Mouse (Mus musculus): ENCODE data around the gene Olfr680-ps1.
"Not testable (repeated sequence)": the region's sequence is repeated elsewhere in the genome, so short reads cannot be mapped to it uniquely, and the experiment has no call there.

The Olfr680-ps1 gene

DNA sequence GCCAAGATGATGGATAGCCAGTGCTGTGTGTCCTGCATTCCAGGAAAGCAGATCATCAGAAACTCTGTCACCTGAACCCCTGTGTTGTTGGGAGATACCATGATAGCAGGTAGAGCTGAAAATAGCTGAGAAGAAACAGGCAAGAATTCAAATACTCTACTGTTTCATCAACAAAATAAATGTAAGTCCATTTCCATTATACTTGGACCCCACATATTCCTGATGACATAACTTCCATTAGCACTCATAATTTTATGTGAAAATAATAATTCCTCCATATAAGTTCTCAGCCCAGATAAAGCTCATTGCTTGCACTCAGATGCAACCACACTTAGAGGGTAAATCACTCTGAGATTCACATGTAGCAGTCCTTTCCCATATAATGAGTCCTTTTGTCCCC, at the start of gene Olfr680-ps1:
TSS of gene Olfr680-ps1 (minus strand) at position 101 of the 400 bp plus-strand sequence.
- not testable (repeated sequence) for DNase-seq (ENCODE audit: low spot score)

- no peak for DNase-seq (ENCODE audit: low spot score)
Observed at GRCm38 (mm10) chr7:105141275-105141674, 48.7 kb upstream of the Olfr680-ps1 start.

DNA sequence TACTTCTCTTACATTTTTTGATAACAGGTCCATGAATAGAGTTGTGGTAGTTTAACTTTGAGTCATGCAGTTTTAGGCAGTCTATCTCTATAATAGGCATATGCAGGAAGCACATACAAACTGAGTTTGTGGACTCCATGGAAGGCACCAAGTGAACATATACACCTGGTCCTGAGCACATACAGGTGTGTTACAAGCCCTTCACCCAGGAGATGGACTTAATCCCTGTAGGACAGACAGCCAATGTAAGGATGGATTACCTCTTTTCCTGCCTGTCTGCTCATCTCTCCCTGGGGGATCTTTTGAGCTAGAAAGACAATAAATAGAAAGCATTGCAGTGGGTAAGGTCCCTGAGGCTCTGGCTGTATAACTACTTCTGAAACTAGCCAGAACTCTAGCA, 23.9 kb upstream of the Olfr680-ps1 start, which contains the start of gene Olfr681:
TSS of gene Olfr681 (plus strand) at position 301 of the 400 bp plus-strand sequence.
- DNase-seq (ENCODE audit: low spot score) = no peak

DNA sequence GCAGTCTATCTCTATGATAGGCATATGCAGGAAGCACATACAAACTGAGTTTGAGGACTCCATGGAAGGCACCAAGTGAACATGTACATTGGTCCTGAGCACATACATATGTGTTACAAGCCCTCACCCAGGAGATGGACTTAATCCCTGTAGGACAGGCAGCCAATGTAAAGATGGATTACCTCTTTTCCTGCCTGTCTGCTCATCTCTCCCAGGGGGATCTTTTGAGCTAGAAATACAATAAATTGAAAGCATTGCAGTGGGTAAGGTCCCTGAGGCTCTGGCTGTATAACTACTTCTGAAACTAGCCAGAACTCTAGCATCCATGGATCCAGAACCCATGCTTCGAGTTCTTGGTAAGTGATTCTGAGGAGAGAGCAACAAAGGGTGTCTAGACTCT, 11.7 kb downstream of the Olfr680-ps1 start, which contains the start of gene Olfr679:
TSS of gene Olfr679 (plus strand) at position 301 of the 400 bp plus-strand sequence.
- DNase-seq (ENCODE audit: low spot score) = no peak

GRCm38 (mm10) chr7:105064175-105064574, 28.4 kb downstream of the Olfr680-ps1 start, which contains the start of gene Olfr678:
Gene Olfr678, plus strand, starts transcription at chr7:105064475.
- no peak for DNase-seq (ENCODE audit: low spot score)

- DNase-seq (ENCODE audit: low spot score) = no peak
Observed at GRCm38 (mm10) chr7:105058951-105059350, 33.7 kb downstream of the Olfr680-ps1 start.
